Mouse (Mus musculus) erythroblast, adult 5-6 weeks (primary cell): Measurements from ENCODE around the gene Gtf2f2. TPM values are rescaled to one million over a fixed set of nuclear protein-coding genes. Genes with fewer than 3 reads are reported as not detected.

ENCODE experiments used
- total RNA-seq, 2 experiments: library from RNA; stranded (forward) in 1 of 2; stranded (reverse) in 1 of 2; fragments of 150-400 nt in 1 of 2; fragments of 200-764, 138-1000 nt in 1 of 2; gene quantifications; 2 replicates each; pipeline versions ENCODE4 v1.2.3 to v1.2.4; 2015 to 2017; ENCODE audit warnings: low replicate concordance in 2 of 2

Gene Gtf2f2
- total RNA-seq, 2 experiments from 2014 or later = 1.9 to 14.8 TPM

Other genes starting within 250 kb of the Gtf2f2 start
- gene Slc25a30, start 223.8 kb downstream of the Gtf2f2 start, total RNA-seq (2015; ENCODE audit: low replicate concordance) = 8.2 and 13.3 TPM in 2 replicates
- gene Slc25a30, start 223.8 kb downstream of the Gtf2f2 start, total RNA-seq (2017; ENCODE audit: low replicate concordance) = 3.4 and 7.0 TPM in 2 replicates
- gene Tpt1, start 165.8 kb downstream of the Gtf2f2 start, total RNA-seq (2015; ENCODE audit: low replicate concordance) = 1,739 and 1,947 TPM in 2 replicates
- 548 and 914 TPM in 2 replicates for gene Tpt1, start 165.8 kb downstream of the Gtf2f2 start, total RNA-seq (2017; ENCODE audit: low replicate concordance)
- gene Kctd4, start 55.9 kb downstream of the Gtf2f2 start, total RNA-seq (2015; ENCODE audit: low replicate concordance) = not detected in 2 replicates
- 0.34 TPM in 1 of 2 replicates, not detected in the other for gene Kctd4, start 55.9 kb downstream of the Gtf2f2 start, total RNA-seq (2017; ENCODE audit: low replicate concordance)
- gene Gpalpp1, start 99.9 kb upstream of the Gtf2f2 start, total RNA-seq (2015; ENCODE audit: low replicate concordance) = 3.6 and 7.5 TPM in 2 replicates
- 5.7 and 8.3 TPM in 2 replicates for gene Gpalpp1, start 99.9 kb upstream of the Gtf2f2 start, total RNA-seq (2017; ENCODE audit: low replicate concordance)
- gene Nufip1, start 100.0 kb upstream of the Gtf2f2 start, total RNA-seq (2015; ENCODE audit: low replicate concordance) = 1.7 and 4.6 TPM in 2 replicates
- gene Nufip1, start 100.0 kb upstream of the Gtf2f2 start, total RNA-seq (2017; ENCODE audit: low replicate concordance) = 2.8 and 3.6 TPM in 2 replicates